17 mouse cellular contexts compared by ENCODE assay signal in genomic region chr1:60863701-60864100, GRCm38 (mm10). TPM values are rescaled to one million over a fixed set of nuclear protein-coding genes. Genes with fewer than 3 reads are reported as not detected.
DNase-seq lines count a peak whose midpoint lies in the region; ATAC-seq and TF ChIP-seq lines count a peak whose summit lies in the region.
"Had no signal": no experiment of that assay in that cellular context is flagged by ENCODE, and none has a peak within 500 bp of the region (broad histone marks: within the 10 kb centered on the region; RNA-seq: fewer than 3 reads in every experiment).

No protein-coding gene starts in this region.

- H3K4me3 ChIP-seq in hindbrain, embryonic 10.5 days = no peak overlapping the region
- H3K4me3 ChIP-seq in hindbrain, embryonic 11.5 days (ENCODE audit: low read depth, low read length) = no peak overlapping the region
- H3K4me3 ChIP-seq in stomach, embryonic 16.5 days (replicated peaks; ENCODE audit: low read length) = no peak overlapping the region
- no peak overlapping the region for H3K4me3 ChIP-seq in stomach, postnatal 0 days (ENCODE audit: low read depth, low read length)
- H3K4me3 ChIP-seq in intestine, postnatal 0 days (ENCODE audit: low read depth, low read length) = no peak overlapping the region
- H3K4me3 ChIP-seq: embryonic facial prominence, embryonic 12.5 days; hindbrain, embryonic 13.5 days had no signal

- ATAC-seq in frontal cortex, adult (ENCODE audit: low TSS enrichment) = 0 out of 2 replicates have a peak, but pooled peaks have one; percentile 13
- no peak for ATAC-seq in hindbrain, embryonic 11.5 days (ENCODE audit: low FRiP score)
- no peak for ATAC-seq in stomach, embryonic 16.5 days (ENCODE audit: insufficient read depth, low FRiP score)
- no peak for ATAC-seq in stomach, postnatal 0 days (ENCODE audit: low FRiP score, low TSS enrichment)
- no peak for ATAC-seq in intestine, postnatal 0 days
- ATAC-seq: Patski had no signal

- DNase-seq in frontal cortex, postnatal 14 days (ENCODE audit: low spot score in 2 of 2) = no peak
- no peak for DNase-seq in hindbrain, embryonic 10.5 days (ENCODE audit: low spot score)
- no peak for DNase-seq in hindbrain, embryonic 11.5 days (ENCODE audit: low spot score)
- DNase-seq in stomach, postnatal 0 days (ENCODE audit: low spot score) = no peak
- no peak for DNase-seq in right cerebral cortex, postnatal 25 days
- DNase-seq: cerebellum, adult 11 months; cerebellum, postnatal 36 days; spleen, adult 18-20 months; thymus, postnatal 36 days had no signal

- 0 out of 2 replicates have a peak overlapping the region, but pooled peaks have one; percentile 16 for H3K27ac ChIP-seq in hindbrain, embryonic 10.5 days
- no peak overlapping the region for H3K27ac ChIP-seq in hindbrain, embryonic 11.5 days (ENCODE audit: low read depth, low read length)
- 0 out of 2 replicates have a peak overlapping the region, but pooled peaks have one; percentile 10 for H3K27ac ChIP-seq in stomach, embryonic 16.5 days (ENCODE audit: low read length)
- no peak overlapping the region for H3K27ac ChIP-seq in stomach, postnatal 0 days (replicated peaks)
- no peak overlapping the region for H3K27ac ChIP-seq in intestine, postnatal 0 days (ENCODE audit: low read depth, low read length)
- H3K27ac ChIP-seq: embryonic facial prominence, embryonic 12.5 days had no signal

- no peak for TF ChIP-seq CTCF in stomach, postnatal 0 days (IDR thresholded peaks at IDR 0.05; ENCODE audit: low read depth)
- TF ChIP-seq CTCF in intestine, postnatal 0 days (IDR thresholded peaks at IDR 0.05; ENCODE audit: low read depth) = no peak

- no peaks in the 10 kb centered on the region for H3K9me3 ChIP-seq in hindbrain, embryonic 10.5 days
- H3K9me3 ChIP-seq in hindbrain, embryonic 11.5 days (ENCODE audit: control insufficient read depth, low read length) = no peaks in the 10 kb centered on the region
- H3K9me3 ChIP-seq in stomach, embryonic 16.5 days (replicated peaks; ENCODE audit: control insufficient read depth, low read length) = no peaks in the 10 kb centered on the region
- no peaks in the 10 kb centered on the region for H3K9me3 ChIP-seq in stomach, postnatal 0 days (ENCODE audit: control insufficient read depth, low read length)
- H3K9me3 ChIP-seq in intestine, postnatal 0 days (ENCODE audit: control insufficient read depth) = no peaks in the 10 kb centered on the region
- H3K9me3 ChIP-seq: embryonic facial prominence, embryonic 12.5 days; hindbrain, embryonic 13.5 days had no signal

- no peak for TF ChIP-seq EP300 in stomach, postnatal 0 days (optimal IDR thresholded peaks at IDR 0.05)

- H3K4me1 ChIP-seq in hindbrain, embryonic 10.5 days (replicated peaks) = peaks cover 35% of the 10 kb centered on the region
- no peaks in the 10 kb centered on the region for H3K4me1 ChIP-seq in hindbrain, embryonic 11.5 days (replicated peaks; ENCODE audit: control insufficient read depth, insufficient read depth, low read length)
- H3K4me1 ChIP-seq in stomach, embryonic 16.5 days (ENCODE audit: control insufficient read depth, insufficient read depth, low read length) = 0 out of 2 replicates have a peak, but pooled peaks cover 3% of the 10 kb centered on the region
- H3K4me1 ChIP-seq in stomach, postnatal 0 days (replicated peaks; ENCODE audit: control insufficient read depth, insufficient read depth) = no peaks in the 10 kb centered on the region
- no peaks in the 10 kb centered on the region for H3K4me1 ChIP-seq in intestine, postnatal 0 days (replicated peaks; ENCODE audit: control insufficient read depth, insufficient read depth, low read length)

- H3K4me2 ChIP-seq in hindbrain, embryonic 11.5 days (replicated peaks; ENCODE audit: low read depth, low read length) = no peak overlapping the region
- no peak overlapping the region for H3K4me2 ChIP-seq in stomach, embryonic 16.5 days (ENCODE audit: low read depth, low read length)
- H3K4me2 ChIP-seq in stomach, postnatal 0 days (replicated peaks; ENCODE audit: low read depth) = no peak overlapping the region
- H3K4me2 ChIP-seq in intestine, postnatal 0 days (replicated peaks; ENCODE audit: low read depth) = no peak overlapping the region
- H3K4me2 ChIP-seq: embryonic facial prominence, embryonic 12.5 days; hindbrain, embryonic 13.5 days; midbrain, embryonic 11.5 days had no signal

- no peaks in the 10 kb centered on the region for H3K36me3 ChIP-seq in hindbrain, embryonic 10.5 days
- H3K36me3 ChIP-seq in hindbrain, embryonic 11.5 days (ENCODE audit: control insufficient read depth, insufficient read depth, low read length) = no peaks in the 10 kb centered on the region
- H3K36me3 ChIP-seq in stomach, embryonic 16.5 days (ENCODE audit: control insufficient read depth, insufficient read depth, low read length) = no peaks in the 10 kb centered on the region
- no peaks in the 10 kb centered on the region for H3K36me3 ChIP-seq in stomach, postnatal 0 days (ENCODE audit: control insufficient read depth, insufficient read depth, low read length)
- no peaks in the 10 kb centered on the region for H3K36me3 ChIP-seq in intestine, postnatal 0 days (ENCODE audit: control insufficient read depth, insufficient read depth)
- H3K36me3 ChIP-seq: embryonic facial prominence, embryonic 12.5 days; hindbrain, embryonic 13.5 days had no signal

- H3K9ac ChIP-seq in hindbrain, embryonic 11.5 days (ENCODE audit: low read depth, low read length) = no peak overlapping the region
- H3K9ac ChIP-seq in stomach, embryonic 16.5 days (ENCODE audit: low read length) = no peak overlapping the region
- H3K9ac ChIP-seq in stomach, postnatal 0 days (ENCODE audit: low read length) = no peak overlapping the region
- H3K9ac ChIP-seq in intestine, postnatal 0 days (ENCODE audit: low read depth, low read length) = no peak overlapping the region
- H3K9ac ChIP-seq: embryonic facial prominence, embryonic 12.5 days; hindbrain, embryonic 13.5 days had no signal

- 76% methylated on average over 3 of the region's 3 CpGs for WGBS in hindbrain, embryonic 10.5 days
- 74% methylated on average over 3 of the region's 3 CpGs for WGBS in hindbrain, embryonic 11.5 days
- WGBS in stomach, embryonic 16.5 days = 83% methylated on average over 3 of the region's 3 CpGs
- WGBS in stomach, postnatal 0 days = 70% methylated on average over 3 of the region's 3 CpGs
- 86% methylated on average over 3 of the region's 3 CpGs for WGBS in intestine, postnatal 0 days

- no peaks in the 10 kb centered on the region; the same call in 1 of the 2 replicates for H3K27me3 ChIP-seq in hindbrain, embryonic 10.5 days (ENCODE audit: insufficient read depth, poor library complexity, severe bottlenecking)
- H3K27me3 ChIP-seq in hindbrain, embryonic 11.5 days (ENCODE audit: control insufficient read depth, insufficient read depth, low read length) = no peaks in the 10 kb centered on the region
- H3K27me3 ChIP-seq in stomach, embryonic 16.5 days (ENCODE audit: control insufficient read depth, insufficient read depth, low read length) = no peaks in the 10 kb centered on the region
- no peaks in the 10 kb centered on the region for H3K27me3 ChIP-seq in stomach, postnatal 0 days (ENCODE audit: control insufficient read depth, insufficient read depth, low read length)
- H3K27me3 ChIP-seq in intestine, postnatal 0 days (replicated peaks; ENCODE audit: control insufficient read depth, insufficient read depth, low read length) = no peaks in the 10 kb centered on the region
- H3K27me3 ChIP-seq: embryonic facial prominence, embryonic 12.5 days; hindbrain, embryonic 13.5 days; Patski had no signal

RNA-seq across cellular contexts. Expression of gene Ctla4, which starts 23.1 kb away (rescaled TPM):
- polyA plus RNA-seq in hindbrain, embryonic 10.5 days (2016; fragmentation: Nextera tagmentation; extraction: Ambion mirVana) = not detected in 2 replicates
- not detected in 2 replicates for polyA plus RNA-seq in hindbrain, embryonic 11.5 days (2014; fragmentation: Nextera tagmentation; extraction: Ambion mirVana)
- polyA plus RNA-seq in stomach, embryonic 16.5 days (2015; fragmentation: Nextera tagmentation; extraction: Ambion mirVana) = not detected in 2 replicates
- not detected in 2 replicates for polyA plus RNA-seq in stomach, postnatal 0 days (2015; fragmentation: Nextera tagmentation; extraction: Ambion mirVana)
- not detected in 2 replicates for polyA plus RNA-seq in intestine, postnatal 0 days (2015; fragmentation: Nextera tagmentation; extraction: Ambion mirVana)
- polyA plus RNA-seq: embryonic facial prominence, embryonic 12.5 days; hindbrain, embryonic 13.5 days; intestine, embryonic 16.5 days; midbrain, embryonic 11.5 days; Patski had no signal

Comparison
In these comparisons a context has a peak if more than half of its experiments do, and no peak if none do; other contexts are left out.
1. H3K27ac ChIP-seq: peak in hindbrain, embryonic 10.5 days (single experiment) and stomach, embryonic 16.5 days (single experiment); none in hindbrain, embryonic 11.5 days (single experiment), stomach, postnatal 0 days (single experiment) and intestine, postnatal 0 days (single experiment).